Mouse (Mus musculus) lung, embryonic 16.5 days (tissue): ENCODE measurements around the gene Phb2. TPM values are rescaled to one million over a fixed set of nuclear protein-coding genes. Genes with fewer than 3 reads are reported as not detected.

ENCODE experiments used
- ATAC-seq: fragments of 200-750 bp; cut with Nextera tagmentation; 2 replicates; pipeline ENCODE4 v1.8.0; 2017; ENCODE audit warnings: low read depth, mild to moderate bottlenecking, moderate library complexity
- H3K27ac ChIP-seq: fragments of 300-500 bp; sonication (generic); 2 replicates; pipeline ENCODE4 v1.5.1; 2014; ENCODE audit warnings: mild to moderate bottlenecking, control low read depth, low read length
- H3K27me3 ChIP-seq: fragments of 300-500 bp; sonication (generic); 2 replicates; pipeline ENCODE4 v1.6.1; 2014; ENCODE audit warnings: low read depth, low read length, mixed read lengths; ENCODE audit not compliant: control insufficient read depth, insufficient read depth
- H3K36me3 ChIP-seq: fragments of 300-500 bp; sonication (generic); 2 replicates; pipeline ENCODE4 v1.6.1; 2014; ENCODE audit warnings: low read length; ENCODE audit not compliant: control insufficient read depth, insufficient read depth
- H3K4me1 ChIP-seq: fragments of 300-500 bp; sonication (generic); replicated peaks from 2 replicates; pipeline ENCODE4 v1.6.1; 2014; ENCODE audit warnings: low read length, mixed read lengths; ENCODE audit not compliant: control insufficient read depth, insufficient read depth
- H3K4me2 ChIP-seq: fragments of 300-500 bp; sonication (generic); 2 replicates; pipeline ENCODE4 v1.6.1; 2014; ENCODE audit warnings: low read depth, low read length, control low read depth
- H3K4me3 ChIP-seq: fragments of 300-500 bp; sonication (generic); 2 replicates; pipeline ENCODE4 v1.5.1; 2014; ENCODE audit warnings: mild to moderate bottlenecking, low read length, control low read depth
- H3K9ac ChIP-seq: fragments of 300-500 bp; sonication (generic); 2 replicates; pipeline ENCODE4 v1.6.1; 2014; ENCODE audit warnings: low read length, control low read depth
- H3K9me3 ChIP-seq: fragments of 300-500 bp; sonication (generic); 2 replicates; pipeline ENCODE4 v1.6.1; 2016; ENCODE audit warnings: low read length; ENCODE audit not compliant: control insufficient read depth
- WGBS: fragments of 180-500 bp; shearing (Covaris S2); extraction: QIAGEN DNeasy Blood & Tissue Kit; methylation state at CpG from one replicate; pipeline ENCODE4 v1.1.7; 2014; 5-methylcytosine and 5-hydroxymethylcytosine counted together
- polyA plus RNA-seq: library from polyadenylated mRNA; unstranded; fragments of >200 nt; fragmentation: Nextera tagmentation; extraction: Ambion mirVana; gene quantifications from 2 replicates; pipeline ENCODE4 v1.2.1, GENCODE M21; 2015

Phb2 gene
- 254 and 278 TPM in 2 replicates for polyA plus RNA-seq

DNA sequence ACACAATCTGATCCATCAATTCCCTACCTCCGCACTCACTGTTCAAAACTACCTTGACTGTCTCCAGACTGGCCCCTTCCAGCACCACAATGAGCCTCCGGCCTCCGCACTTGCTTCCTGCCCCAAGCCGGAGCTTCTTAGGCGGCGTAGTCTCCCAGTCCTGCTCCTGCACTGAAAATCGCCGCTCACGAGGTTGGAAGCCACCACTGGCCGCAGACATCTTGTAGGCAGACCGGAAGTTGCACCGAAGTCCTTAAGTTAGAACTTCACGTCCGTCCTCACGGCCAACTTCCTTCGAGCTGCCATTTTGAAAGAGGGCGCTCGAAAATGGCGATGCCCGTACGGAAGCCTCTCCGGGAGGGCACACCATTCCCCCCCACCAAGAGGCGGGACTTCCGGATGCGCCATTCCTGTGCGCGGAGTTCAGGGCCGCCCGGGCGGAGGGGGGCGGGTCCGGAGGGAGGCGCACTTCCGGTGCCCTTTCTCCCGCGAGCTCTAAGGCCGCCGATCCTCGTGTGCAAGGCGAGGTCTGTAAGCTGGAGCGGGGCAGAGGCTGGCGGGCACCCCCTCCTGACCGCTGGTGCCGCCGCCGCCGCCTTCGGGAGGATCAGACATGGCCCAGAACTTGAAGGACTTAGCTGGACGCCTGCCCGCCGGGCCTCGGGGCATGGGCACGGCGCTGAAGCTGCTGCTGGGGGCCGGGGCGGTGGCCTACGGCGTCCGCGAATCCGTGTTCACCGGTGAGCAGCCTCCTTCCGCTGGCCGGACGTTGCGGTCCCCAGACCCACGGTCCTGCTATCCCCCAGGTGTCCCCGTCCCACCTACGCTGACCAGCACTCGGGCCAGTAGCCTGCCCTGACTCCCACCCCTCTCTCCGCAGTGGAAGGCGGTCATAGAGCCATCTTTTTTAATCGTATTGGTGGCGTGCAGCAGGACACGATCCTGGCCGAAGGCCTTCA is at the start of gene Phb2, which contains the start of gene Emg1:
TSS of gene Phb2 (plus strand) at position 513 of the 959 bp plus-strand sequence.
TSS of gene Emg1 (minus strand) at position 355 of the 959 bp plus-strand sequence.
- Histone ChIP-seq H3K4me1 (peaks cover 23% of the 10 kb centered on the region), H3K4me3 (peak within 1 kb of the TSS; percentile 69), H3K9me3 (no peaks in the 10 kb centered on the region), H3K36me3 (peaks cover 18% of the 10 kb centered on the region), H3K27me3 (no peaks in the 10 kb centered on the region), H3K27ac (peak within 1 kb of the TSS; percentile 85), H3K4me2 (peak within 1 kb of the TSS; percentile 76), H3K9ac (peak within 1 kb of the TSS; percentile 81)
- WGBS, result under 1% methylated on average over 68 of the region's 76 CpGs
- ATAC-seq, result peak; percentile 98

DNA sequence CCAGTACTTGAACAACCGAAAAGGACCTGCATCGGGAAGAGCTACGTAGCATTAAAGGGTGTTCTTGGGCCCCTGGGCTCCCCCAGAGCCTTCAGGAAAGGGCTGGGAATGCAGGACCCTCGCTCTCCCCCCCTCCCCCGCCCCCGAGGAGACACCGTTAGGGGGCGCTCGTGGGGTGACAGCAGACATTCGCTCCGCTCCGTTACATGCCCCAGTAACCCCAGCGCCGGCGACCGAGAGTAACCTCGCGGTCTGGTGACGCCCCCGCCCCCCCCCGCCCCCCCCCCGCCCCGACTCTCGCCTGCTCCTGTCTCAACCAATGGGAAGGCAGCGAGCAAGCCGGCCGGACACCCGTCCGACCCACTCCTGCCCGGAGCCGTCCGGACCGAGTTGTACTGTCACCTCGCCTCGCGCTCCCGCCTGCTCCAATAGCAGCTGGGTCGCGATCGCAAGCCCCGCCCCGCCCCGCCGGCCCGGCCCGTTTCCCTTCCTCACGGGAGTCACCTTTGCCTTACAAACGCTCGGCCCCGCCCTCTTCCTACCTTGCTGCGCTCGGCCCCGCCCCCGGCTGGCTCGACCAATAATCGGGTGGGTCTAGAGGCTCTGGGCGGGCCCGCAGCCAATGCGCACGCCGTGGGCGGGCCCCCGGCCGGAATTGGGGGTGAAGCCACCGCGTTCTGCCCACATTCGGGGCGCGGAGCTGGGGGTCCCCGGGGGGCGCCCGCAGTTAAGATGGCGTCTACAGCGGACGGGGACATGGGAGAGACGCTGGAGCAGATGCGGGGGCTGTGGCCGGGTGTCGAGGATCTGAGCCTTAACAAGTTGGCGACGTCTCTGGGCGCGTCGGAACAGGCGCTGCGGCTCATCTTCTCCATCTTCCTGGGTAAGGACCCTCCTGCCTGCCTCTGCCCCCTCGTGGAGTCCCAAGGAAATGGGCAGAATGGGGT is 49.4 kb upstream of the Phb2 start, which contains the start of gene Lpcat3:
TSS of gene Lpcat3 (plus strand) at position 551 of the 947 bp plus-strand sequence.
- Histone ChIP-seq H3K9ac (peak within 1 kb of the TSS; percentile 79), H3K4me1 (peaks cover 4% of the 10 kb centered on the region; the same call in 1 of the 2 replicates), H3K4me3 (peak within 1 kb of the TSS; percentile 81), H3K4me2 (peak within 1 kb of the TSS; percentile 56), H3K27me3 (no peaks in the 10 kb centered on the region), H3K9me3 (no peaks in the 10 kb centered on the region), H3K27ac (peak within 1 kb of the TSS; percentile 79), H3K36me3 (no peaks in the 10 kb centered on the region)
- WGBS, result under 1% methylated on average over 48 of the region's 87 CpGs
- ATAC-seq, result peak; percentile 97

DNA sequence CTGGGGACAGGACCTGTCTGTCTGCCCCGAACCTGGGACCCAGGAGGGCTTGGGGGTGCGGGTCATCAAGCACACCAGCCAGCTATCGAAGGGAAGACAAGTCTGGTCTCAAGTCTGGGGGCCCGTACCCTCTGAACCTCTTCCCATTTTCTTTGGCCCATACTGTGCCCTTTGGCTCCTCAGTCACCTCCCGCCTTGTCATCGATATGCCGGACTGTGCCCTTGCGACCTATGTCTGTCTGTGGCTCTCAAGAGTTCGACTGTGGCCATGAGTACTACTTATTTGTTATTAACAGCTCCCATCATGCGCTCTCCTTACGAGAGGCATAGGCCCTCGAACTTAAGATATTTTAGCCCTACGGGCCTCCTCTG is 48.7 kb upstream of the Phb2 start:
- Histone ChIP-seq H3K9me3 (no peaks in the 10 kb centered on the region), H3K27ac (peak overlapping the region; percentile 68; the same call in 1 of the 2 replicates), H3K4me2 (peak overlapping the region; percentile 56), H3K4me3 (peak overlapping the region; percentile 81), H3K27me3 (no peaks in the 10 kb centered on the region), H3K4me1 (peaks cover 4% of the 10 kb centered on the region; the same call in 1 of the 2 replicates), H3K9ac (peak overlapping the region; percentile 79), H3K36me3 (no peaks in the 10 kb centered on the region)
- ATAC-seq, result no peak
- 12% methylated on average over 13 of the region's 13 CpGs for WGBS

DNA sequence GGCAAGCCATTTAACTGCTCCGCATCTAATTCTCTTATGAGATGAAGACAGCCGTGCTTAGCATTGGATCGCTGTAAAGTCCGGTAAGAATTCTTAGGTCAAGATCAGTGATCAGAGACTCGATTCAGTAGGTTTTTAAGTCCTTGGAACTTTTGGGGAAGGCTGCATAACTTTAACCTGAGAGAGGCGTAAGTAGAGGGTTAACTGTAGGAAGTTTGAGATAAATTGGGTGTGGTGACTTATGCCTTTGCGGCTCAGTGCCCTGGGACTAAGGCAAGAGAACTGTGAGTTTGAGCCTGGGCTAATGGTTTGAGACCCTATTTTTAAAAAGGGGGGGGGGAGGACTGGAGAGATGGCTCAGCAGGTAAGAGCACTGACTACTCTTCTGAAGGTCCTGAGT is 47.9 kb upstream of the Phb2 start:
- no peak for ATAC-seq
- Histone ChIP-seq H3K4me1 (peaks cover 4% of the 10 kb centered on the region; the same call in 1 of the 2 replicates), H3K4me2 (peak overlapping the region; percentile 56; the same call in 1 of the 2 replicates), H3K36me3 (no peaks in the 10 kb centered on the region), H3K4me3 (no peak overlapping the region), H3K9me3 (no peaks in the 10 kb centered on the region), H3K9ac (no peak overlapping the region), H3K27me3 (no peaks in the 10 kb centered on the region), H3K27ac (no peak overlapping the region)
- WGBS, result 78% methylated on average over 7 of the region's 7 CpGs

DNA sequence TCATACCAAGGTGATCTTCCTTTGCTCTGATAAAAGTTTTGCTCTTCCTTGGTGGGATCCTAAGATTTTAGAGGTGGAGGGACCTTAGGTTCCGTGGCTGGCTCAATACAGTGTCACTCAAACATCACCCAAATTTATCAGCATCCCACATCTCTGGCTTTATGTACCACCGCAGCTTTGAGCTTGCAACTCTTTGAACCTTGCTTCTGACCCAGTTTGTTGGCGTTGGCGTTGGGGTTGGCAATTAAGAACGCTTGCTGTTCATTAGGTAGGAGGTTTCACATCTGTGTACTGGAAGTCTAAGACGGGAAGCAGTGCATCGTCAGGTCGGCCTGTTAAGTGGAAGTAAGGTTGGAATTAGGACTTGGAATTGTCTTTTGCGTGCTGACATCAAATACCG is 47.1 kb upstream of the Phb2 start:
- Histone ChIP-seq H3K36me3 (no peaks in the 10 kb centered on the region), H3K4me2 (no peak overlapping the region), H3K9ac (no peak overlapping the region), H3K27me3 (no peaks in the 10 kb centered on the region), H3K27ac (no peak overlapping the region), H3K4me3 (no peak overlapping the region), H3K9me3 (no peaks in the 10 kb centered on the region), H3K4me1 (peaks cover 4% of the 10 kb centered on the region; the same call in 1 of the 2 replicates)
- WGBS, result 89% methylated on average over 10 of the region's 10 CpGs
- no peak for ATAC-seq

DNA sequence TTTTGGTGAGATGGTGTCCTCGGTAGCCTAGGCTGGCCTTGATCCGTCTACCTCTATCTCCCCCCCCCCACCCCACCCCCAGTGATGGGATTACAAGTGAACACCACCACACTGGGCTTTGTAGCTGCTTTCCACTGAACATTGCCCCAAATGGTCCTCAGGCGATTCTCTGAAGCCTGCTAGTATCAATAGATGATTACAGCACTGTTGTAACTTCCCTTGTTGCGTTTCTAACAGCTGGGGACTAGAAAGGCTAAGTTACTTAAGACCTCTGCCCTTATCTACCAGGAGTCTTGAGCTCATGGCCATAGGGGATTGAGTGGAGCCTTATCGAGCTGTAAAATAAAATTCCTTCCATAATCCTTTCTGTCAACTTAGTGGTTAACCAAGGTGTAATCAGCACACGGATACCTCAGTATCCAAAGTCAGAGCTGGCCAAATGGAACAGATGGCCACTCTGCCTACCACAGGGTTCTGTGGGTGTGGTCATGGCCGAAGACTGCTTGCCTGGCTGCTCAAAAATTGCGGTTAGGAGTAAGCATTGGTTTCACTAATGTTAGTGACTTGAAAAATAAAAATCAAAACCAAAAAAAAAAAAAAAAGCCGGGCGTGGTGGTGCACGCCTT is 42.8 kb upstream of the Phb2 start:
- Histone ChIP-seq H3K4me3 (no peak overlapping the region), H3K4me2 (no peak overlapping the region), H3K27me3 (no peaks in the 10 kb centered on the region), H3K9me3 (no peaks in the 10 kb centered on the region), H3K9ac (no peak overlapping the region), H3K27ac (no peak overlapping the region), H3K36me3 (no peaks in the 10 kb centered on the region), H3K4me1 (peaks cover 7% of the 10 kb centered on the region; the same call in 1 of the 2 replicates)
- no peak for ATAC-seq
- 87% methylated on average over 11 of the region's 11 CpGs for WGBS

DNA sequence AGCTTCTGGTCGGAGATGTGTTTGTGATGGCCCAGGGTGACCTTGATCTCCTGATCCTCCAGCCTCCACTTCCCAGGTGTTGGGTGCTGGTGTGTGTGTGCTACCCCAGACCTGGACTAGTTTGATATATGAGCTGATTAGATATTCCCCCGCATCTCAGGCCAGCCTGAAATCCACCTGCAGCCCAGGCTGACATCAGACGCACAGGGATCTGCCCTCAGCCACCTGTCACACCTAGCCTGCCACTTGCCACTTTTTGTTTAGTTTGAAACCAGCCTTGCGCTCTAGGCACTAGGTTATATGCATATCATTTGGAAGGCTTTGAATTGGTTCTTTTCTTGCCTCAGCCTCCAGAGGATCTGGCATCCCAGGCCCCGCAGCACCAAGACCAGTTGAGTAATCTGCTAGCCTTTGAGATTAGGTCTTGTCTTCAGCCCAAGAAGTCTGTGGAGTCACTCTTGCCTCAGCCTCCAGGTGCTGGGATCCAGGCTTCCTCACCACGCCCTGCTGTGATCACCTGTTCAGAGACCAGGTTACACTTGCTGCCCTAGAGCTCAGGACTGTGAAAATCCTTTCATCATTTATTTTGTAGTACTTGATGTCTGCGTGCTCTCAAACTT is 41.7 kb upstream of the Phb2 start:
- no peak overlapping the region for H3K27ac ChIP-seq
- 84% methylated on average over 7 of the region's 7 CpGs for WGBS

DNA sequence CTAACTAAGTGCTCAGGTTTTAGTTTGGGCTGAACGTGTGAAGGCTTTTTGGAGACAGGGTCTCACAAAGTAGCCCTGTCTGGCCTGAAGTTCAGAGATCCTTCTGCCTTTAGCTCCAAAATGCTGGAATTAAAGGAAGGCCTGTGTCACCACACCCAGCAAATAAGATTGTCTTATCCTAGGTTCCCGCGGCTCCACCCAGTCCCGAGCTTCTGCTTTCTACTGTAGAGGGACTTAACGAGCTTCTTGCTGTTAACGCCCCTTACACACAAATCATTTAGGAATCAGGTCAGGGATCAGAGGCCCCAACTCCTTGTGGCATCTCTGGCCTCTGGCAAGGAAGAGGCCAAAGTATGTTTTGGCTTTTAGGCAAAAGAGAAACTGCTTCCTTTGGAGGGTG is 40.0 kb upstream of the Phb2 start:
- 61% methylated on average over 6 of the region's 6 CpGs for WGBS
- no peaks in the 10 kb centered on the region for H3K27me3 ChIP-seq
- no peak overlapping the region for H3K27ac ChIP-seq
- ATAC-seq, result no peak
- H3K4me2 ChIP-seq, result no peak overlapping the region
- no peaks in the 10 kb centered on the region for H3K9me3 ChIP-seq
- no peak overlapping the region for H3K4me3 ChIP-seq
- 0 out of 2 replicates have a peak, but pooled peaks cover 2% of the 10 kb centered on the region for H3K36me3 ChIP-seq
- H3K4me1 ChIP-seq, result peaks cover 6% of the 10 kb centered on the region; the same call in 1 of the 2 replicates
- no peak overlapping the region for H3K9ac ChIP-seq

More for the DNA sequence above, 41.7 kb upstream of the Phb2 start:
- Histone ChIP-seq H3K9ac (no peak overlapping the region), H3K4me3 (no peak overlapping the region), H3K4me2 (no peak overlapping the region), H3K4me1 (peaks cover 6% of the 10 kb centered on the region; the same call in 1 of the 2 replicates), H3K27me3 (no peaks in the 10 kb centered on the region), H3K36me3 (0 out of 2 replicates have a peak, but pooled peaks cover 2% of the 10 kb centered on the region), H3K9me3 (no peaks in the 10 kb centered on the region)
- ATAC-seq, result no peak
